Mouse (Mus musculus) spleen, postnatal 10 days (tissue): ENCODE results near the gene Phlpp1.

Experiments used
- DNase-seq, 2 experiments: peaks; one replicate each; pipeline ENCODE4 v3.0.0; 2021 to 2022; ENCODE audit warnings: low spot score in 2 of 2

The Phlpp1 gene

GRCm38 (mm10) chr1:106164111-106164510 lies 7.4 kb upstream of the Phlpp1 start:
- DNase-seq = no peak

- DNase-seq = no peak
Observed at GRCm38 (mm10) chr1:106168001-106168400, 3.6 kb upstream of the Phlpp1 start.

- DNase-seq = no peak
Observed at GRCm38 (mm10) chr1:106168801-106169200, 2.8 kb upstream of the Phlpp1 start.

- no peak for DNase-seq
Observed at GRCm38 (mm10) chr1:106169741-106170265, 1.7 kb upstream of the Phlpp1 start.

GRCm38 (mm10) chr1:106172301-106172930 lies 864 bp downstream of the Phlpp1 start:
- DNase-seq = peak; percentile 64 to 65

GRCm38 (mm10) chr1:106172931-106173371 lies 1.4 kb downstream of the Phlpp1 start:
- DNase-seq = peak; percentile 41 to 57

GRCm38 (mm10) chr1:106173621-106174156 lies 2.1 kb downstream of the Phlpp1 start:
- peak in 1 of 2 experiments; percentile 12 for DNase-seq

- no peak for DNase-seq
Observed at GRCm38 (mm10) chr1:106174598-106174997, 3.0 kb downstream of the Phlpp1 start.

GRCm38 (mm10) chr1:106175360-106175759 lies 3.8 kb downstream of the Phlpp1 start:
- DNase-seq = no peak

- no peak for DNase-seq
Observed at GRCm38 (mm10) chr1:106176791-106177190, 5.2 kb downstream of the Phlpp1 start.

GRCm38 (mm10) chr1:106177868-106178790 lies 6.6 kb downstream of the Phlpp1 start:
- no peak for DNase-seq

- DNase-seq = no peak
Observed at GRCm38 (mm10) chr1:106183701-106184100, 12.1 kb downstream of the Phlpp1 start.

- no peak for DNase-seq
Observed at GRCm38 (mm10) chr1:106184780-106185460, 13.4 kb downstream of the Phlpp1 start.

- no peak for DNase-seq
Observed at GRCm38 (mm10) chr1:106185461-106185924, 13.9 kb downstream of the Phlpp1 start.

GRCm38 (mm10) chr1:106186062-106186461 lies 14.5 kb downstream of the Phlpp1 start:
- DNase-seq = no peak

GRCm38 (mm10) chr1:106187480-106187879 lies 15.9 kb downstream of the Phlpp1 start:
- DNase-seq = no peak

GRCm38 (mm10) chr1:106188756-106189155 lies 17.2 kb downstream of the Phlpp1 start:
- DNase-seq = no peak

- no peak for DNase-seq
Observed at GRCm38 (mm10) chr1:106189311-106189710, 17.8 kb downstream of the Phlpp1 start.

GRCm38 (mm10) chr1:106190695-106191094 lies 19.1 kb downstream of the Phlpp1 start:
- no peak for DNase-seq

GRCm38 (mm10) chr1:106191885-106192284 lies 20.3 kb downstream of the Phlpp1 start:
- no peak for DNase-seq

GRCm38 (mm10) chr1:106192864-106193470 lies 21.4 kb downstream of the Phlpp1 start:
- no peak for DNase-seq
